Mouse (Mus musculus) layer of hippocampus, adult 18-20 months (tissue): ENCODE results near the gene Ube2v1. TPM values are rescaled to one million over a fixed set of nuclear protein-coding genes. Genes with fewer than 3 reads are reported as not detected.
"Not testable (repeated sequence)": the region's sequence is repeated elsewhere in the genome, so short reads cannot be mapped to it uniquely, and the experiment has no call there.

Source experiments
- DNase-seq, 2 experiments: peaks; one replicate each; pipeline ENCODE4 v3.0.0; 2022; ENCODE audit warnings: low spot score in 2 of 2
- total RNA-seq, 2 experiments: library from RNA; stranded (reverse); gene quantifications; 2 replicates each; pipeline ENCODE4 v1.2.3; 2021

Gene Ube2v1
- total RNA-seq, 2 experiments from 2014 or later, result 235 to 247 TPM

DNA sequence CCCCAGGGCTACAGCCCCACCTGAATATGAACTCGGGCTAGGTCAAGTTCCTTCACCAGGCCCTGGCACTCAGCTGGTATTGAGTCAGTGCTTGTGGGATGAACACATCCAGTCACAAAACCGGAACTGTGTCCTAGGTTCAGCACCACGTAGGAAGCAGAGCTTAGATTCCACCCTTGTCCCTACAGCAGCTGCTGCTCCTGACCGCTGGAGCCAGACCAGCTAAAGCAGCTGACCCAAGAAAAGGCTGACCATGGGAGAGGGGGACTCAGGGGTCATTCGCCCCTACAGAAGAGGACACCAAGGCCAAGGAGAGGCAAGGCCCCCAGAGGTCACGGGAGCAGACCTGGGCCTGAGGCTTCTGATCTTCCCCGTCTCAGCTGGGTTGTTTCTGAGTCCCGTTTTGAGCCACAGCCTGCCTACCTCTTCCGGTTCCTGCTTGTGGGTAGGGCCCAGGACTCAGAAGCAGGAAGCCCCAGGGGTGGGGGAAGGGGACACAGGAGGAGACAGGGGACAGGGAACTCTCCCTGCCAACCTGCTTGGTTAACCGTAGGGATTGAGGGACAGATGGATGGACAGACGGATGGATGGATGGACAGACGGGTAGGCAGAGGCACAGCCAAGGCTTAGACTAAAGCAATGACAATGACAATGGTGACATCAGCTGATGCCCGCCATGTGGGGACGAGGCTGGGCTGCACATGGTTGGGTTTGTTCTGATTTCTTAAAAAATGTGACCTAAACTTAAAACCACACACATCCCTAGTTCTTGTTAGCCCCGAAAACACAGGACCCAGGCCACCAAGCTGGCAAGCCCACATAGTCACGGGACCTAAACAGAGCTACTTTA lies 25.0 kb upstream of the Ube2v1 start:
- DNase-seq, result peak in 1 of 2 experiments; percentile 24

DNA sequence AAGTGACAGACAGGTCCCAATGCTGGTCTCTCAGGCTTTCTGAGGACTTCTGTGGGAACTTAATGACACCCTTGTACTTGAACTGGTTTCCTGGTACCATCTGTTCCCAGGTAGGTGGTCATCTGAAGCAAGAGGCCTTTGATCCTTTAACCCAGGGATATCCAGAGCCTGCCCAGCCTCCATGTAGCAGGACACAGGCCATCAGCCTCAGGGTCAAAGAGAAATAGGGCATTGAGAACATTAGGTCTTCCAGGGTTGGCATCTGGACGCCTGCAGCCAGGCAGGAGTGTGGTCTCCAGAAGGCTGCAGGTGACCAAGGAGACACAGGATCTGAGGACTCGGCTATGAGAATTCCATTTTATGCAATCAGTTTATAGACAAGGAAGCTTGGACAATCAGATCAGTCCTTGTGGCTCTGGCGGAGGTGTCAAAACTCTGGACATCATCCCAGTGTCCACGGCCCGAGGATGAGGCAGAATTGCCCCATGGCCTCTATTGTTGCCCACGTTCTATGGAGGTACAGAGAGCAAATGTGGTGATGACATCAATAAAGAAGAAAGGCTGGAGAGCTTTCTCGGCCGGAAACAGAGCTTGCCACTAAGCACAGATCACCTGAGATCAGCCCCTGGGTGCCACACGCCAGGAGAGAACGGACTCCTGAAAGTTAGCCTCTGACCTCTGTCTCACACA lies 23.2 kb upstream of the Ube2v1 start:
- no peak for DNase-seq

DNA sequence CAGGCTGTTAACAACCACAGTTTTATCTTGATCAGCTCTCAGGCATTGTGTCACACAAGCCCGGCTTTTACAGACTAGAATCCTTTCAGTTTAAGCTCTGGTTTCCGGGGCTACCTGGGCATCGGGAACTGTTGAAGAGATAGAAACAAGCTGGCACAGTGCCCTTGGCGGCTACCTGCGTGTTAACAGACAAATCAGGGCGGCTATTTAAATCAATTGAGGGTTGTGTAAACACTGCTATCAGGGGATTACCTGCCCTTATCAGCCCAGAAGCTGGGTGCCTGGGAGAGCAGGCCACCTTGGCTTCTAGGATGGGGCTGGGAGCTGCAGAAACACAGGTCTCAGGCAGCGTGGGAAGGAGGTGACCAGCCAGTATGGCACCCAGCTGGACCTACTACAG lies 20.8 kb upstream of the Ube2v1 start:
- DNase-seq, result no peak

DNA sequence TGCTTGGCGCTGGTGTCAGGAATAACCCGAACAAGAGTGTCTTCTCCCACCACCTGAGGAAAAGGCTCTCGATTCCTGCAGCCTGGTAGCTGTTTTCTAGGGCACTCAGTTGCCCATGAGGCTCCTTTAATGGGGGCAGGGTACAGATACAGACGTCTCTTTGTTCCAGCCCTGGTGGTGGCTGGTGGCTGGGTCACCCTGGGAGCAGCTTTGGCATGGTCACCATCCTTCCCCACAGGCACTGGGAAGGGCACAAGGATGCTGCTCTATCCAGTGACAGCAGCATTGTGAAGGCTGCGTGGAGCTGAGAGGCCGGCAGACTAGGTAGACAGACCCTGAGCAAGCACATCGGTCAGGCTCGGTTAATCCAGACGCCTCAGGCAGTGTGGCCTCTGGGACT lies 19.7 kb upstream of the Ube2v1 start:
- peak in 1 of 2 experiments; percentile 52 for DNase-seq

DNA sequence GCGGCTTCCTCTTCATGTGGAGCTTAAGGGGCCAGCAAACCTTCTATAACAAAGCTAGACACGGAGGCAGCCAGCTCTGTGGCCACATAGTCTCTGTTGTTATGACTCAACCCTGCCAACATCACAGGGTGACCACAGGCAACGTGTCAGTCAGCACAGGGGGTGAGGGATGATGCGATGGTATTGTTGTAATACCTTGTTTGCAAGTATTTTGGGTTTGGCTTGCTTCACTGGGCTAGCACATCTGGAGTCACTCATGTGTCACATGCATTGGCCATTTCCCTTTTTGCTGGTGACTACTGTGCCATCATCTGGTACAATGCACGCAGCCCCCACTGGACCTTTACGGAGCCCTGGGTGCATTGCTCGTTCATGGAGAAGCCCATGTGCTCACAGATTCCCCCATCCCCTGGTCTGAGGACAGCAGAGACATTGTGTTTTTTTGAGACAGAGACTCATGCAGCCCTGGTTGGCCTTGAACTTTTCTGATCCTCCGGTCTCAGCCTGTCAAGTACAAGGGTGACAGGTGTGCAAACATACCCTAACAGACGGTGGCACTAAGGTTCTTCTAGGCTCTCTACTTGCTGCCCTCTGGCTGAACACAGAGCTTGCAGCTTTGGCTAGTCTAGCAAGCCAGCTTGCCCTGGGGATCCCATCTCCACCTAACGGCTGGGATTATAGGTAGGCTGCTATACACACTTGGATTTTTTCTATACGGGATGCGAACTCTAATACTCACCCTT lies 17.6 kb upstream of the Ube2v1 start:
- DNase-seq, result no peak

DNA sequence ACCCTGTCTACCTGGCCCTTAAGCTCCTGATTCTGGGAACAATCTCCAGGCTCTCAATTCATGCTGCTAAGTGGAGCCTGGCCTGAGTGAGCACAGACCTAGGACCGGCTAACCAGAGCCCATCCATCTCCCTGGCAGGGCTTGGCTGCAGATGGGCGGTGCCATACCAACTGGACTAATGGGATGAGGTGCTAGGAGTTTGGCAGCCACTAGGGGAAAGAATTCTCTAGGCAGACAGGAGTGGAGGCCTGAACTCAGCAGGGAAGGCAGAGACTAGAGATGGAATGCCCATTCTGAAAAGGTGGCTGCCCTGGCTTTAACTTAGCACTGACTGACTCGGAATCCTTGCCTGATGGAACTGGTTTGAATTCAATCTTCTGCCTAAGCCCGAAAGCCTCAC lies 14.5 kb upstream of the Ube2v1 start:
- DNase-seq, result no peak

DNA sequence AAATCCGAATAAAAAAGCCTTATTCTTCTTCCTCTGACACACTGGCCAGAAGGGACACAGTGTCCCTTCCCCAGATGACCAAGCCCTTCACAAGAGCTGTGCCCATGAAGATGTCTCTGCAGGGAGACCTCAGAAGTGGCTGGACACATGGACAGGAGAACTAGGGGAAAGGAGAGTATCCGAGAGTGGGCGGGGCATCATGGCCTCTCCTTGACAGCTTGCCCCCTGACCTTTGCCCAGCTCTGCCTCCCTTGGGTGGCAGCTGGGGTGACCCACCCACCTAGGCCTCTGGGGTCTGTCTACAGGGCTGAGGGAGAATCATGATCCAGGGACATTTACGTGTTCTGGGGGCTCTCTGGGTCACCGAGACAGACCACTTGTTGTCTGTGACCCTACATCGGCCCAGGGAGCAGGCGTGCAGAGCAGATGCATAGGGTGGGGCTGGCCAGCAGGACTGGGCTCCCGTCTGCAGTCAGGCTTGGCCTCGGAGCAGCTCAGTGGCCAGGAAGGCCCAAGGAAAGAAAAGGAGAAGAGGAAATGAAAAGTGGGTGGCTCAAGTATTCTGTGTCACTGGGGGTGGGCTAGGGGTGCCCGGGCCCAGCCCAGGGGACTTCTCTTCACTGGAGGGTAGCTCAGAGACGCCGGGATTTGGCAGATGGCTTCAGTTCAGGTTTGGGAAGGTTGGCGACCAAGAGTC lies 11.6 kb upstream of the Ube2v1 start:
- DNase-seq, result not testable (repeated sequence)

DNA sequence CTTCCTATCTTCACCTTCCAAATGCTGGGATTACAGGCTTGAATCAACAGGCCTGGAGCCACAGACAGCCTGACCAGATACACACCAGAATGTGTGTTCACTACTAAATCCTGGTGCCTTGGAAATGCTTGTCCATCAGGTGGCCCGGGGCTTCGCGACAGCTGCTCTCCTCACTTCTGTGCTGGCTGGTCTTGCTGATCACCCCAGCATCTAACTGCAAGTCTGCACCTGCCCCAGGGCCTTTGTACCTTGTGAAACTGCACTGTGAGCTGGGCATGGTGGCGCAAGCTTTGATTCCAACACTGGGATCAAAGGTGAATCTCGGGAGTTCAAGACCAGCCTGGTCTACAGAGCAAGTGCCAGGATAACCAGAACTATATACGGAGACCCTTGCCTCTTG lies 10.3 kb upstream of the Ube2v1 start:
- no peak for DNase-seq

DNA sequence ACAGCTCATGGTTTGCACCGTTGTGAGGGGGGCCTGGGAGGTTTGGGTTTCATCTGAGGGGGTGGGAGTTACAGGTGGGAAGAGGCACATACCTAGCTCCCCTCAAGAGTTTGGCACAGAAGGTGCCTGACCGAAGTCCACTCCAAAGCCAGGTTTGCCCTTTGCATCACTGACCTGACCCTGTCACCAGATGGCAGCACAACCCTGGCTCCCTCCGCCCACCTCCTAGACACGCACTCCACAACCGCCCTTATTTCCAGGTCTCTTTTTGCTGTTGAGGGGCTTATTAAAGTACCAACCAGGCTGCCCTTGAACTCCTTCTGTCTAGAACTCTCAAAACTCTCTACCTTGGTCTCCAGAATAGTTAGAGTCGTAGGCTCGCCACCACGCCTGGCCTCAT lies 9.4 kb upstream of the Ube2v1 start:
- no peak for DNase-seq

DNA sequence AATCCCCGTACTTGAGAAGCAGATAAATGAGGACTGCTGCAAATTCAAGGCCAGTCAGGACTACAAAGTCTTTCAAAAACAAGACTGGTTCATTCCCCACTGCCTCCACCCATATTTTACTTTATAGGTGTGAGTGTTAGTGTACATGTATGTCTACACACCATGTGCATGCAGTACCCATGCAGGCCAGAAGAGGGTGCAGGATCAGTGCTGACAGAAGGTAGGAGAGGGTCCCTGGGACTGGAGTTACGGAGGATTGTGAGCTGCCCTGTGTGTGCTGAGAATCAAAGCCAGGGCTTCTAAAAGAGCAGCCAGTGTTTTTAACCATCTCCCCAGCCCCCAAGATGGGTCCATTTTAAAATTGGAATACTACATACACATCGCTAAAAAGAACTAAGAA lies 8.4 kb upstream of the Ube2v1 start:
- DNase-seq, result no peak

DNA sequence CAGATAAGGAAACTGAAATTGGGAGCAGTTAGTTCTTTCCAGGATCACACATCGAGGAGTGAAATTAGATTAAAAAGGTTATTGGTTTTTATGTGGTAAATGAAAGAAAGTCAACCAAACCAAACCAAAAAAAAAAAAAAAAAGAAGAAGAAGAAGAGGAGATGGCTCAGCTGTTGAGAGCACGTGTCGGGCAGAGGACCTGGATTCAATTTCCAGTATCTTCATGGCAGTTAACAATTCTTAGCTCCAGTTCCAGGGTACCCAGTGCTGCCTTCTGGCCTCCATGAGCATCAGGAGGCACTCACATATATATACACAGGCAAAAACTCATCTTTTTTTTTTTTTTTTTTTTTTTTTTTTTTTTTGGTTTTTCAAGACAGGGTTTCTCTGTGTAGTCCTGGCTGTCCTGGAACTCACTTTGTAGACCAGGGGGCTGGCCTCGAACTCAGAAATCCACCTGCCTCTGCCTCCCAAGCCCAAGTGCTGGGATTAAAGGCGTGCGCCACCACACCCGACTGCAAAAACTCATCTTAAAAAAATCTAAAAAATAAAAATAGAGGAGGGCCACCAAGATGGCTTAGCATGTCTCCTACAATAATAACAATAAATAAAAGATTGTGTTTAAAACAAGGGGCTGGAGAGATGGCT lies 3.1 kb upstream of the Ube2v1 start:
- no peak for DNase-seq

DNA sequence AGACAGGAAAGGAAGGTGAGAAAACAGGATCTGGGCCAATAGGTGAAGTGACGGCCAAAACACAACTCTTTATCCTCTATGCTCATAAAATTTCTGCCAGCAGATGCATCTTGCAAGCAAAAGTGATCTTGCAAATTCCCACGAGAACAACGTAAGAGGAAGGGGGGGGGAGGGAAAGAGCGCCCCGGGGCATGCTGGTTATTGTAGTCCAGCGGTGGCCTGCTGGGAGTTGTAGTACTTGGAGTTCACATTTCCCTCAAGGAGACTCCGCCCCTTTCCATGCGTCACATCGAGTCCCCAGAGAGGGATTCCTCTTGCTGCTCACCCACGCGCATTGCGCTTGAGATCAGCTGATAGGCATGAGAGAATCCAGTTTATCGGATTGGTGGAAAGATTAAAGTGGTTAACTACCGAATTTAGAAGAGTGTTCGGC lies 2.5 kb upstream of the Ube2v1 start:
- DNase-seq, result peak; percentile 95 to 99

DNA sequence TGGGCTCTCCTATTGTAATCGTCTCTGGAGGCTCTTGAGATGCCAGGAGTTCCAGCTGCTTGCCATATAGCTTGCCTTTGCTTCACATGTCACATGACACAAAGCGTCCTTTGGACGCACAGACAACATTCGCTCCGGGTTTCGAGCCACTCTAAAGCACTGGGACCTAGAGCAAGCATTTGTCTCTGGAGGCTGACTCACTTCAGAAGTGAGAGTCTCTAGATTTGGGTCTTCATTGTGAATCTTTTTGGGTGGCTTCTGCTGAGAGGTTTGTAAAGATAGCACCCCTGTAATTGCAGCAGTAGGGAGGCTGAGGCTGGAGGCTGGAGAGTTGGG lies 1.6 kb upstream of the Ube2v1 start:
- DNase-seq, result no peak

DNA sequence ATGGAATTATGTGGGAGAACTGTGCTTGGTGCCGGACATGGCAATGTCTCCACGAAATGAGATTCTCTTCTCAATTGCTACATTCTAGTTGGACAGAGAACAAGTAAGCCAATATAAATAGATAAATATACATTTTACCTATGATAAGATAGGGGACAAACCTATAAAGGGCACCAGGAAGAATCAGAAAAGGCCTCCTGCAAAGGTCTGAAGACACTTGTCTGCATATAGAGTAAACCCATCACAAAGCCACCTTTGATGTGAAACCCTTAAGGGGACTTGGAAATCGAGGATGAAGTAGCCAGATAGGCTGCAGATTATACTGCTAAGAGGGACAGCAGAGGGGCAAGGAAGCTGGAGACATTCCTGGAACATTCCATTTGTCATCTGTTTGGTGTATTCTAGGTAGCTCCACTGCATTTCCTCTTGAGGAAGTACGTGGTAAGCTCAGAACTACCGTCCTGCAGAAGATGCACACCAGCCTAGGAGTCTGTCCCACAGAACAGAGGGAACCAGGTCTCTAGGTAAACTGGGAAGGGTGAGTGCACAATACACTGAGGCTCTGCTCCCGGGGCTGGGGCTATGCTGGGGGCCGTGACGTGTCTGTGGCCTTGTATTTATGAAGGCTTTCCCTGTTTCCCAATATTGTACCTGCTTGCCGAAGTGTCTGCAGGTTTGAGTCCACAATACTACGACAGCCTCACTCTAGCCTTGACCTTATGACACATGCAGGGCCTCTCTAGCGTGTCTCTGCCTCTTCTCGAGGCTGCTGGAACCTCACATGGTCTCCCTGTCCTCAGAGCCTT lies 1.0 kb upstream of the Ube2v1 start:
- no peak for DNase-seq

DNA sequence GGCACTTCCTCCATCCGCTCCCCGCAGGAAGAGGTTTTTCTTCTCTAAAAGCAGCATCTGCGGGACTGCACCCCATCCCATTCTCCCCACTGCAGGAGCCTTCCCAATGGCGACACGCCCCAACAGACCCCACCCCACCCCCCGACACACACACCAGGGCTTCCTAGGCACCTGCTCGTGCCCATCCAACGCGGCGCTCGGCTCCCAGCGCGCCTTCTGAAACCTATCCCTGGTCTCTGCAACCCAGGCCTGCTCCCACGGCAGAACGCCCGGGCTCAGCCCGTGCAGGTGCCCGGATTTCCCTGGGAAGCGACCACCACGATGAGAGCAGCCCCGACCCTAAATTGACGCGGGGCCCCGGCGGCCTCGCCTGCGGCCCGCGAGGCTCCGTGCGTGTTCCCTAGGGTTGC lies 709 bp downstream of the Ube2v1 start:
- peak in 1 of 2 experiments; percentile 42 for DNase-seq

DNA sequence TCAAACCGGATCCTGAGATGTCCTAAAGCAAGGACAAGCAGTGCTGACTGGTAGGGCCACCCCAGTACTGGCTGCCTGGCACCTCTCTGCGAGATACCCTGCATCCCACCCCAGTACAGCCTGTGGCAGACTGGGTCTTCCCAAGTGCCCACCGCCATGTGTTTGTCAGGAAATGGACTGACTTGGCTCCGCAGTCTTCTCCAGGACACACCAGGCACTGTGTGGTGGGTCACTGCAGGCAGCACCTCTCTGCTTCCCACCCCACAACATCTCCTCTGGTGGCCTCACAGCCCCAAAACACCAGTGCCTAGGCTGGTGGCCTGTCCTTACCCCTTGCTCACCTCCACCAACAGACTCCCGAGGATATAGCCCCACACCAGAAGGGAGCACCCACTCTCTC lies 1.5 kb downstream of the Ube2v1 start:
- DNase-seq, result no peak

DNA sequence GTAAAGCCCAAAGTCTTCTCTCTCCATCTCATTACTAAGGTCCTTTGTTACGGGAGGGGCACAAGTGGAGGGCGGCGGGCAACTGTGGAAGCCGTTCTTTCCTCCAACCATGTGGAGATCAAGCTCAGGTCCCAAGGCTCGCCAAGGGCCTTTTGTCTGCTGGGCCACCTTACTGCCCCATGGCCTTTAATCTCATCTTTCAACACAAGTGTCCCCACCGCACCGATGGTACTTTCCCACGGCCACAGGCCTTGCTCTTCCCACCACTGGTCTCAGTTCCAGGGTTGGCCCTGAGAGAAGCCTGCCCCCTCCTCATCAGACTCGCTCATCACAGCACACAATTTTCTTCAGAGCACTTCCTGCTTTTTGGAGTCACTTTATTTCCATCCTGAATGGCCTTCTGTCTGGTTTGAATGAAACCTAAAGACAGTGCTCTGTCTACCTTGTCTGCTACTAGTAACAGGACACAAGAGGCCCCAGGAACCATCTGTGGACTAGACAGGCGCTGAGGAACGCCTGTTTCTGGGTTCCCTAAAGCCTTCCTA lies 2.2 kb downstream of the Ube2v1 start:
- DNase-seq, result no peak

DNA sequence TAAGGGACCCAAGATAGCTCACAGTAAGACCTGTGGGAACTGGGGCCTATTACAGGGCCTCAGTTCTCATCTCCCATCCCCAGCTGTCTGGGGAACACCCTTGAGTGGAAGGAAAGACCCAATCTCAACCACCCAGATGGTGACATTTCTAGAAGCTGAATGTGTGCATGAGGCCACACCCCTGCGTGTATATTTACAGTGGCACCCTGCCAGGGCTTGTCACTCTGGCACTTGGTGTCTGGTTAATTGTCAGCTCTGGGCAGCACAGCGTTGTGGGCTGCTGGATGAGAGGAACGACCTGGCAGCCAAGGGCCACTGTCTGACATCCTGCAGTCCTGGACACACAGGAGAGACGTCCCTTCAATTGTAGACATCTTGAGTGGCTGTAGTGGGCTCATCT lies 3.0 kb downstream of the Ube2v1 start:
- no peak for DNase-seq

DNA sequence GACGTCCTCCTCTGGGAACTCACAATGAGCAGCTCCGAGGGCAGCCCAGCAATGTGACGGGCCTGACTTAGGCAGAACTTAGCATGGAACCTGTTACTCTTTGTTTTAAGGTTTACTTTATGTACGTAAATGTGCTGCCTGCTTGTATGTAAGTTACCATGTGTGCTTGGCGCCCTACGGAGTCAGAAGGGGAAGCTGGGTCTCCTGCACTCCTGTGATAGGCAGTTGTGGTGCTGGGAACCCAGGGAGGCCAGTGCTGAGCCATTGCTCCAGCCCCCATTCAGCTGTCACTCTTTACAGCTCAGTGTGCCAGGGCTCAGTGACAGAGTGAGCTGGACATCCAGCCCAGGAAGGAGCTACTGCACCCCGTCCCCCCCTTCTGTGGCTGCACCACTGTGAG lies 4.9 kb downstream of the Ube2v1 start:
- DNase-seq, result no peak

DNA sequence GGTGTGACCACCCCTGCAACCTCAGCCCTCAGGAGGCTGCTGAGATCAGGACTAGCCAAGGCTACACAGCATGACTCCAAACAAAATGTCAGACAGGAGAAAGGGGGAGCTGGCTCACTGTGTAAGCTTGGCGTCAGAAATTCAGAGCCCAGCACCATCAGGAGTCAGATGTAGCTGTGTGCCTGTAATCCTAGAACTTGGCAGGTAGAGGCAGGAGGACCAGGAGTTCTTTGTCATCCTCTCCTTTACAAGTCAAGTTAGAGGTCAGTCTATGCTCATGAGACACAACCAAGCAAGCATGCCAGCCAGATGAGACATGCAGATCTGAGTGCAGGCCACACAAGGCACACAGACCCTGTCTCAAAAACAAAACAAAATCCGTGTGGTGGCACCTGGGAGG lies 6.2 kb downstream of the Ube2v1 start:
- DNase-seq, result no peak
